ENCODE assay signal across 8 mouse cellular contexts in the genomic region with DNA sequence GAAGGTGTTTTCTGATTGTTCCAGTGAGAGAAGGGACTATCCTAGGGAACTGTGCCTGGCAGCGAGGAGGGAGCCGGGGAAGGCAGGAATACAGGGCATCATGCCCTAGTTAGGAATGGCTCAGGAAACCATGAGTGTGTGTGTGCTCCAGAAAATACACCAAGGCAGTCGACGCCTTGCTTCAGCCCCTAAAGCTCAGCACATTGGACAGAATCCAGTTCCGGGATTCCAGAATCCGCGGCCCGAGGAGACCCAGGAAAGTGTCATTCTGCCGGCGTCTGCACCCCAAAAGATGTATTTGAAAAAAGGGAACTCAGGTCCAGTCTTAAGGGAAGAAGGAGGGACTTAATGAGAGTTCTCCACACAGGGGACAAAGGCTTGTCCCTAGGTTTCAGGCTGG. TPM values are rescaled to one million over a fixed set of nuclear protein-coding genes. Genes with fewer than 3 reads are reported as not detected.
DNase-seq lines count a peak whose midpoint lies in the region; ATAC-seq and TF ChIP-seq lines count a peak whose summit lies in the region.

No protein-coding gene starts in this region.

- DNase-seq in cerebellum, adult 11 months: peak; percentile 25
- DNase-seq in cerebellum, adult 9-11 months: no peak
- DNase-seq in forebrain, postnatal 0 days: no peak
- no peak for DNase-seq in limb, embryonic 10.5 days (ENCODE audit: low spot score)
- DNase-seq in midbrain, postnatal 0 days (ENCODE audit: low spot score): no peak
- no peak for DNase-seq in adrenal gland, adult 18-20 months (ENCODE audit: low spot score in 2 of 2)
- DNase-seq in layer of hippocampus, adult 8-10 months (ENCODE audit: low spot score in 2 of 2): no peak

- H3K4me2 ChIP-seq in forebrain, postnatal 0 days (ENCODE audit: low read depth): peak overlapping the region; percentile 25; the same call in 1 of the 2 replicates
- peak overlapping the region; percentile 18; the same call in 1 of the 2 replicates for H3K4me2 ChIP-seq in midbrain, postnatal 0 days (ENCODE audit: low read depth, low read length, poor library complexity, severe bottlenecking)

- no peak for ATAC-seq in forebrain, postnatal 0 days
- ATAC-seq in midbrain, postnatal 0 days (ENCODE audit: low FRiP score): no peak

- TF ChIP-seq CTCF in E14TG2a.4 (conservative IDR thresholded peaks at IDR 0.05; ENCODE audit: low read length): no peak
- no peak for TF ChIP-seq CTCF in forebrain, postnatal 0 days (IDR thresholded peaks at IDR 0.05; ENCODE audit: low read depth)
- TF ChIP-seq CTCF in midbrain, postnatal 0 days (IDR thresholded peaks at IDR 0.05): no peak

- peaks cover 50% of the 10 kb centered on the region for H3K4me1 ChIP-seq in E14TG2a.4 (replicated peaks; ENCODE audit: low read depth, low read length)
- H3K4me1 ChIP-seq in forebrain, postnatal 0 days (ENCODE audit: insufficient read depth): no peaks in the 10 kb centered on the region; the same call in 1 of the 2 replicates
- peaks cover 24% of the 10 kb centered on the region for H3K4me1 ChIP-seq in limb, embryonic 10.5 days
- no peaks in the 10 kb centered on the region for H3K4me1 ChIP-seq in midbrain, postnatal 0 days (ENCODE audit: insufficient read depth, low read length)

- H3K9ac ChIP-seq in forebrain, postnatal 0 days: no peak overlapping the region
- 0 out of 2 replicates have a peak overlapping the region, but pooled peaks have one; percentile 46 for H3K9ac ChIP-seq in midbrain, postnatal 0 days (replicated peaks; ENCODE audit: low read length, poor library complexity, severe bottlenecking)

- 58% methylated on average over 10 of the region's 10 CpGs for WGBS in forebrain, postnatal 0 days
- WGBS in limb, embryonic 10.5 days: 70% methylated on average over 10 of the region's 10 CpGs
- 61% methylated on average over 10 of the region's 10 CpGs for WGBS in midbrain, postnatal 0 days

- H3K9me3 ChIP-seq in E14TG2a.4 (ENCODE audit: low read length): no peaks in the 10 kb centered on the region
- no peaks in the 10 kb centered on the region for H3K9me3 ChIP-seq in forebrain, postnatal 0 days (ENCODE audit: low read length)
- H3K9me3 ChIP-seq in limb, embryonic 10.5 days (replicated peaks): no peaks in the 10 kb centered on the region
- H3K9me3 ChIP-seq in midbrain, postnatal 0 days (ENCODE audit: low read length): no peaks in the 10 kb centered on the region

- no peaks in the 10 kb centered on the region for H3K36me3 ChIP-seq in E14TG2a.4 (ENCODE audit: insufficient read depth, low read length)
- no peaks in the 10 kb centered on the region for H3K36me3 ChIP-seq in forebrain, postnatal 0 days (ENCODE audit: insufficient read depth)
- 0 out of 2 replicates have a peak, but pooled peaks cover 3% of the 10 kb centered on the region for H3K36me3 ChIP-seq in limb, embryonic 10.5 days
- no peaks in the 10 kb centered on the region for H3K36me3 ChIP-seq in midbrain, postnatal 0 days (ENCODE audit: insufficient read depth, low read length)

- H3K4me3 ChIP-seq in E14TG2a.4 (replicated peaks; ENCODE audit: low read length): peak overlapping the region; percentile 69
- H3K4me3 ChIP-seq in forebrain, postnatal 0 days (ENCODE audit: low read depth, low read length): no peak overlapping the region
- peak overlapping the region; percentile 37 for H3K4me3 ChIP-seq in limb, embryonic 10.5 days
- H3K4me3 ChIP-seq in midbrain, postnatal 0 days (ENCODE audit: low read depth, low read length): no peak overlapping the region

- peak overlapping the region; percentile 24; the same call in 1 of the 2 replicates for H3K27ac ChIP-seq in forebrain, postnatal 0 days (ENCODE audit: low read depth, low read length)
- H3K27ac ChIP-seq in limb, embryonic 10.5 days: peak overlapping the region; percentile 66
- peak overlapping the region; percentile 44; the same call in 1 of the 2 replicates for H3K27ac ChIP-seq in midbrain, postnatal 0 days (ENCODE audit: low read depth, low read length)

- peaks cover 39% of the 10 kb centered on the region for H3K27me3 ChIP-seq in E14TG2a.4 (ENCODE audit: insufficient read depth, low read length)
- H3K27me3 ChIP-seq in forebrain, postnatal 0 days (ENCODE audit: insufficient read depth, low read length): no peaks in the 10 kb centered on the region
- H3K27me3 ChIP-seq in limb, embryonic 10.5 days (ENCODE audit: low read depth, poor library complexity, severe bottlenecking): no peaks in the 10 kb centered on the region
- H3K27me3 ChIP-seq in midbrain, postnatal 0 days (ENCODE audit: insufficient read depth, low read length): no peaks in the 10 kb centered on the region

RNA-seq across cellular contexts. Expression of gene Yy1, which starts 26.5 kb away (rescaled TPM):
- 31.9 and 33.8 TPM in 2 replicates for total RNA-seq in forebrain, postnatal 0 days (2014; rRNA removed)
- 7.4 and 8.8 TPM in 2 replicates for polyA plus RNA-seq in forebrain, postnatal 0 days (2015; fragmentation: Nextera tagmentation; extraction: Ambion mirVana)
- polyA plus RNA-seq in limb, embryonic 10.5 days (2016; fragmentation: Nextera tagmentation; extraction: Ambion mirVana): 16.9 and 19.0 TPM in 2 replicates
- total RNA-seq in midbrain, postnatal 0 days (2014; rRNA removed): 35.4 and 38.3 TPM in 2 replicates
- polyA plus RNA-seq in midbrain, postnatal 0 days (2015; fragmentation: Nextera tagmentation; extraction: Ambion mirVana): 7.4 and 9.2 TPM in 2 replicates
- 10 to 100 TPM; 55.5 to 79.9 TPM for total RNA-seq in adrenal gland, adult 18-20 months (2021)
- 10 to 100 TPM; 43.9 to 50.6 (median 48.8) TPM for total RNA-seq in layer of hippocampus, adult 8-10 months (2022)

Comparison
In these comparisons a context has a peak if more than half of its experiments do, and no peak if none do; other contexts are left out.
1. H3K4me3 ChIP-seq: peak in E14TG2a.4 (single experiment) and limb, embryonic 10.5 days (single experiment); none in forebrain, postnatal 0 days (single experiment) and midbrain, postnatal 0 days (single experiment).
2. Peak in every context shown above with its lines, with median percentiles within 50 percentile points of each other: H3K27ac ChIP-seq.